Mouse (Mus musculus) T-helper 2 cell (primary cell): Measurements from ENCODE around the gene Caml.
"Not testable (repeated sequence)": the region's sequence is repeated elsewhere in the genome, so short reads cannot be mapped to it uniquely, and the experiment has no call there.

Source experiments
- in situ Hi-C: fragments of 300-600 bp; cut with MboI, MseI; formaldehyde crosslinking; loops from one replicate; pipeline ENCODE4 v1.15.1; 2025; ENCODE audit warnings: high pct_unique_total_duplicates

Caml gene

GRCm38 (mm10) chr13:55620275-55620674 is 2.5 kb upstream of the Caml start:
- in situ Hi-C loops = no loop called here

DNA sequence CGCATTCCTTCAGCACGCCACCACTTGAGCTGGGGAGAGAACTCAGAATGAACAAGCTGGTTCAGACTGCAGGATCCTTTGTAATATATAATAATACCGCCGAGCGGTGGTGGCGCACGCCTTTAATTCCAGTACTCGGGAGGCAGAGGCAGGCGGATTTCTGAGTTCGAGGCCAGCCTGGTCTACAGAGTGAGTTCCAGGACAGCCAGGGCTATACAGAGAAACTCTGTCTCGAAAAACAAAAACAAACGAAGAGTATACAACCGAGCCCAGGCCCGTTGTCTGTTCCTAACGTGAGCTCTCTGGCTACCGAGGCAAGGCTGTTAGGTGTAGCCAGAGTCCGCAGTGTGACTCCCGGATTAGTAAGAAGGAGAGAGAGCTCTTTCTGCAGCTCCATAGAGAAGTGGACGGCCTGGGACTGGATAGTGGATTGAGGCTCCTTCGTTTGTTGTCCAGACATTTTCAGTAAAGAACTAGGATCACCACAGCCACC is 603 bp upstream of the Caml start:
- in situ Hi-C loops = not testable (repeated sequence)

- in situ Hi-C loops = no loop called here
Measured at GRCm38 (mm10) chr13:55634639-55635127, 11.9 kb downstream of the Caml start, which contains the start of gene Ddx46. TSS of gene Ddx46 (plus strand) at chr13:55635027.

DNA sequence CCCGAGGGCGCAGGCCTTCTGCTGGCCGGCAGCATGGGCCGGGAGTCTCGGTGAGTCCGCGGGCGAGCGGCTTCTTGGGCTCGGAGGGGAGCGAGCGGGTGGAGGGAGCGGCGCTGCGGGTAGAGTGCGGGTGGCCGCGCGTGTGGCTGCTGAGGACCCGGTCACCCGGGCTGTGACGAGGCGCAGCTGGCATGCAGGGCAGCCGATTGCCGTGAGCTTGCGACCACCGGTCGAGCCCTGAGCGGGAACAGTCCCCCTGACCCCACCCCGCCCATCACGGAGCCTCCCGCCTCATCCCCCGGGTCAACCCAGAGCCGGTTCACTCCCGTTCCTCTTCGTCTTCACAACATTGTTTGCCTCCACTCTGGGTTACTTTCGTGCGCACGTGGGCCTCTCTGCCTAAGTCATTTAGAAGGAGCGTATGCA is 12.4 kb downstream of the Caml start:
- in situ Hi-C loops = no loop called here

DNA sequence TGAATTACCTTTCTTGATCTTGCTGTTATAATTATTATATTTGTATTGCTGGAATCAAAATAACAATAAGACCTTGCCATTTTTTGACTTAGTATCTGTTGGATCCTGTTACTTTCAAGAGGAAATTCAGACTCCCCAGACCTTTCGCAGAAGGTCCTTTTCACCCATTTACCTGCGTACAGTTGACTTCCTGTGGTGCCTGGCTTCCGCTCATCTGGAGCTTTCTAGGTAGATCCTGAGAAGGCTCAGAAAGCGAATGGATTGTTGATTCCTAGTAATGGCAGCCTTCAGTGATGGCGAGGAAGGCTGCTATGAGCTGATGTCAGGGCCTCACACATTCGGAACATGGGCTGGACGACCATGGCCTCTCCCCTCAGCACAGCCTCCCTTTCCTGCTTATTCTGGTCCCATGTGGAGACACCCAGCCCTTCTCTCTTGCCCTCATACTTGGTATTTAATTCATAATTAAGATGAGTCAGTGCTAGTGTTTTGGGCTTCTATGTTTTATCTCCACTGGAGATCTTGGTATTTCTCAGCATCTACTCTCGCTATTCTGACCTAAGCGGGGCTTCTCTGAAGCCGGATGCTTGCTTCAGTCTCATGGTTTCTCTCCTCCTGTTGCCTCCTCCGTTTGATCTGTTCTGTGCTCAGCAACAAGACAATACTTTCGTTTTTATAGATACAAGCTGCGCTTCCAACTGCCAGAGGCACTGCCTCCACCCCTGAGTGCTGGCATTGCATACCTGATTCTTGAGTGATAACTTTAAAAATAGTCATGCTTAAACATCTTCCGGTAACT is 13.6 kb downstream of the Caml start:
- in situ Hi-C loops = no loop called here

DNA sequence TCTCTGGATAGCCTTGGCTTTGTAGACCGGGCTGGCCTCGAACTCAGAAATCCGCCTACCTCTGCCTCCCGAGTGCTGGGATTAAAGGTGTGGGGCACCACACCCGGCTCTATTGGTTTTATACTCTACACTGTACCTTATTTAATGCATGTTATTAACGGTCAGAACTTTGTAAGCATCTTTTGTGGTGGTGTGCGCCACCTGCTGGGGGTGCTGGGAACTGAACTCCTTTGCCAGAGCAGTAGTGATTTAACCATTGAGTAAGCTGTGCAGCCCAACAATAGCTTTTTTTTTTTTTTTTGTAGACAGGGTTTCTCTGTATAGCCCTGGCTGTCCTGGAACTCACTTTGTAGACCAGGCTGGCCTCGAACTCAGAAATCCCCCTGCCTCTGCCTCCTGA is 17.7 kb downstream of the Caml start:
- in situ Hi-C loops = loop anchor here (5.0 kb wide), 1 partner anchor 38 kb away; no protein-coding TSS in a partner anchor

DNA sequence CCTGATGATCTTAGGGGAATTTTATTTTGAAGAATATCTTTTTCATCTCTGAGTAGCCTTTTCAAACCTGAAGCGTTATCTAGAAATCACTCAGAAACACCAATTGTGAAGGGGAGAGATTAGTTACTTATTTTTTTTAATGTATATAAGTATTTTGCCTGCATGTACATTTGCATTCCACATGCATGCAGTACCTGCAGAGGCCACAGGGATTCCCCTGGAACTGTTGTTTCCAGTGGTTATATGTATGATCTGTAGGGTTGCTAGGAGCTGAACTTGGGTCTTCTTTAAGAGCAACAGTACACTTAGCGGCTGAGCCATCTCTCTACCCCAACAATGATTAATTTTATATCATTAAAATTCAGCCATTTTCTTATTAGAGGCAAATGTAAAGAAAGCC is 21.7 kb downstream of the Caml start:
- in situ Hi-C loops = loop anchor here (5.0 kb wide), 1 partner anchor 42 kb away; no protein-coding TSS in a partner anchor

- in situ Hi-C loops = no loop called here
Measured at GRCm38 (mm10) chr13:55650098-55650497, 27.3 kb downstream of the Caml start.

DNA sequence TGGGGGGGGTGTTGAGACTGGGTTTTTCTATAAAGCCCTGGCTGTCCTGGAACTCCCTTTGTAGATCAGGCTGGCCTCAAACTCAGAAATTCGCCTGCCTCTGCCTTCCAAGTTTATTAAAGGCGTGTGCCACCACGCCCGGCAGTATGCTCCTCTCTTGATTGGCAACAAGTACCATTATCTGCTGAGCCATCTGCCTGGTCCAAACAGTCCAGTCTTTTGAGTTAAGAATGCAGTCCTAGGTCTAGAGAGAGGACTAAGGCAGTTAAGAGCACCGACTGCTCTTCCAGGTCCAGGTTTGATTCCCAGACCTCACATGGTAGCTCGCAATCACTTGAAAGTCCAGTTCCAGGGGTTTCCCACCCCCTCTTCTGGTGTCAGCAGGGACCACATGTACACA is 28.2 kb downstream of the Caml start:
- in situ Hi-C loops = no loop called here

GRCm38 (mm10) chr13:55668550-55668949 is 45.7 kb downstream of the Caml start:
- in situ Hi-C loops = no loop called here

GRCm38 (mm10) chr13:55672711-55673110 is 49.9 kb downstream of the Caml start:
- in situ Hi-C loops = no loop called here

- in situ Hi-C loops = no loop called here
Measured at GRCm38 (mm10) chr13:55677364-55677763, 54.6 kb downstream of the Caml start.
